Mouse (Mus musculus): ENCODE measurements around the gene Zfp287.
A peak's percentile ranks its signal among the peaks of the same experiment; 100 is the strongest.
"Not testable (repeated sequence)": the region's sequence is repeated elsewhere in the genome, so short reads cannot be mapped to it uniquely, and the experiment has no call there.

Zfp287 gene

DNA sequence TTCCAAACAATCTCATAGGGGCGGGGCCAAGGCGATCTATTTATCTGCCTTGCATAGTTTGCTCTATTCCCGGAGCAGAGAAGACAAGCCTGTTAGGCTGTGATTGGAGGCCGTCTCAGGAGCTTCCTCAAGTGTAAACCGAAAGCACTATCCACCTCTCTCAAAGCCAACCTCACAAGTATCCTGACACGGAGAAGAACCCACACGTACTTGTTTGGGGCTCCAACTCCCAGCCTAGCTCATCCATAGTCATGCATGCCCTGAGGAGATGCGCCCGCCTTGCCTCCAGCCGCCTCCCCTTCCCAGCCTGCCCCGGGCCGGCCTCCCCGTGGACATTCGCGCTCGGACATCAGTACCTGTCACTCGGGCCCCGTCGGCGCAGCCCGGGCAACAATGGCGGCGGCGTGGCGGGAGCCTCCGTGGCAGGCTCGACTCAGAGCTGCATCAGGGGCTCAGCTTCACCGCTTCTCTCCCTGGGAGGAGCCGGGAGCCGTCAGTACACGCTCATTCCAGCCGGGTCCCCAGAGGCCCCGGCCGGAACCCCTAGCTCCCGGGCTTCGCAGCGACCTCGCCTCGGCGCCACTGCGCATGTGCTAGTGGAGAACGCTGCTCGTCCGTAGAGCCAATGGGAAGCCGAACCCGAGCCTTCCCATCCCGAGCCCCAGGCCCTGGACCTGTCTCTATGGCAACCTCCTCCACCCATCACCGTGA lies at the start of gene Zfp287:
Zfp287 (minus strand) TSS at position 595 of the 711 bp plus-strand sequence.
- peak; percentile 84 to 93 for DNase-seq

DNA sequence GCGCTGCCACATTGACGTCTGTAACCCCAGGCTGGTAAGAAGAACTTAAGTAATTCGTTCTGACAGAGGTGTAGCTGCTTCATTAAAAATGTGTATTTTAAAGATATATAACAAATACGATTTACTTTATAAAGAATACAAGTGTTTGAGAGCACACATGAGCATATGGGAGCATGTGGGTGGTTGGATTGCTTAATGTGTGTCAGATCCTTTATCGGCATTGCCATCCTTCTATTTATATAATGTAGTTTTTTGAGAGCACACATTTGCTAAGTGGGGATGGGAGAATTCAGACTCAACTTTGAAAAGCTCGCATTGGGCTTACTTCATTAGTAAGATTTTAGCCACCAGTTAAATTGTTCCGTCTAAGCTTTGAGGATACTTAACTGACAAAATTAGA lies 44.8 kb upstream of the Zfp287 start:
- no peak for DNase-seq

- no peak for DNase-seq
These were observed 29.2 kb upstream of the Zfp287 start for GRCm38 (mm10) chr11:62760755-62761457.

- no peak for DNase-seq
These were observed 26.8 kb upstream of the Zfp287 start for GRCm38 (mm10) chr11:62758491-62758890.

DNA sequence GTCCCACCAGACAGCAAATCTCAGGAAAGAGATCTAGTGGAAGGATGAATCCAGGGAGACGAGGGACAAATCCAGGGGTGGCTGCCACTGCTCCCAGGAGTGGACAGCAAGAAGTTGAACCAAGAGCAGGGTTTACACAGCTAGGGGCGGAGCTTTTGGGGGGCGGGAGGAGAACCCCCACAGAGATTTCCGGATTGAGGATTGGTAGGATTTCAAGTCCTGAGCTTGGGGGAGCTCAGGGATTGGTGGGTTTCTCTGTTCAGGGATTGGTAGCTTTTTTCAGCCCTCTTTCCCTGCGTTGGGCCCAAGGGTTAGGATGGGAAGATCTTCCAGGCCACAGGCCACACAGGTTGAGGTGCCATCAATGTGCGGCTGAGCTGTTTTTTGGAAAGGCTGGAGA lies 26.2 kb upstream of the Zfp287 start:
- DNase-seq = no peak

GRCm38 (mm10) chr11:62757143-62757507 lies 25.4 kb upstream of the Zfp287 start:
- no peak for DNase-seq

DNA sequence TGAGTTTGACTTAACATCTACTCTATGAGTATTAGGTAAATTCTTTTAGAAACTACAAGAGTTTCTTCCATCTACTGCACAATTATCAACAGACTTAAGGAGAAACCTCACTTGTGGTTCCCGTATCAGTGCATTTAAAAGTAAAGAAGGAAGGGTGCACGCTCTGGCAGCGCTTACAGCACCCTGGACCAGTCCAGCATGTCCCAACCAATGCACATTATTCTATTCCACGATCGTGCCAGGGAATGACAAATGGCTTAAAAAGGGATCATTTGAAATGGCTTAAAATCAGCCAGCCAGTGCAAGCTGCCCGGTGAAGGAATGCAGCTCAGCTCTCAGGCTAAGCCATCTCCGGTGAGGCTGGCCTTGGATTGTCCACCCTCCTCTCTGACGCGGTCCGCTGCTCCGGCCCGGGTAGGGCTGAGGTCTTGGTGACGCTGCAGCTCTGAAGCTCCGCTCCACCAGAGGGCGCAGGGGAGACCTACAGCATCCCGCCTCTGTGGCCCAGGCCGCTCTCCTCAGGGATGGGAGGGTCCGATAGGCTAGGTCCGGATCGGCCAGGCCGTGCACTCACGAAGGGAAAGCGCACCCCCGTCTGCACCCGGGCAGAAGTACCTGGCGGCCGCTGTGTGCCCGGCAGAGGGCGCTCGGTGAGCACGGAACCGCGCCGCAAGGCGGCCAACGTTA lies 24.9 kb upstream of the Zfp287 start:
- peak; percentile 99 for DNase-seq

- no peak for DNase-seq
These were observed 21.1 kb upstream of the Zfp287 start, which contains the start of gene Gm10428 for GRCm38 (mm10) chr11:62752780-62753179. Gene Gm10428 (plus strand): TSS chr11:62753100.

- DNase-seq = no peak
These were observed 20.5 kb upstream of the Zfp287 start for GRCm38 (mm10) chr11:62752191-62752590.

DNA sequence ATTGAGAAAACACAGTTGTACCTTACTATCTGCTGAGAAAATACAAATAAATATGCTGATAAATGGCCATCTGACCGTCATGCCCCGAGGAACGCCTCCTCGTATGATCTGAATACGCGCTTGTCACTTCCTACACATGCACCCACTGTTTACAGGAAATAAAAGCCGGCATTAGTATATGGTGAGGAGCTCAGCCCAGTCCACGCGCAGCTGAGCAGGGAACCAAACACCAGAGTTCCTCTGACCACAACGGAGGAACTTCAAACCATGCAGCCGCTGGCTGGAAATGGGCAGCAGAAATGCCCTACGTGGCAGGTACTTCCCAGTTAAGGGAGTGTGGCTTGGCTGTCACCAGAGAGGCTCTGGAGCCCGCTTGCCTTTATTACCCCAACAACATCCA lies 17.7 kb upstream of the Zfp287 start:
- not testable (repeated sequence) for DNase-seq

DNA sequence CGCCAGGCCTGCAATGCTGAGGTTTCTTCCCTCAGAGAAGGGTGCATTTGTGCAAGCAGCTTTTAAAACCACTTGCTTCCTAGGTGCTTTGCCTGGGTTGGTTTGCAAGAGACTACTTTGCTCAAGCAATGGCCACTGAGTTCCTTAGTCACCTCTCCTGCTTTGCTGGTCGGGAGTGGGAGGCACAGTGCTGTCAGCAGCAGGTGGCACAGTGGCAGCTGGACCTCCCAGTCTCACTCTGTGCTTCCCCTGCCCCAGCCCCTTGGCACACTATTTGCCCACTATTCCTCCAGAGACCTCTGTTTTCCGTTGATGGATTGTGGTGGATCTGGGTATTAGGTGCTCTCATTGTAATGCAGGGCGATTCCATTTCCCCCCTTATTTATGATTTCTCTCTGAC lies 16.4 kb upstream of the Zfp287 start:
- DNase-seq = no peak

DNA sequence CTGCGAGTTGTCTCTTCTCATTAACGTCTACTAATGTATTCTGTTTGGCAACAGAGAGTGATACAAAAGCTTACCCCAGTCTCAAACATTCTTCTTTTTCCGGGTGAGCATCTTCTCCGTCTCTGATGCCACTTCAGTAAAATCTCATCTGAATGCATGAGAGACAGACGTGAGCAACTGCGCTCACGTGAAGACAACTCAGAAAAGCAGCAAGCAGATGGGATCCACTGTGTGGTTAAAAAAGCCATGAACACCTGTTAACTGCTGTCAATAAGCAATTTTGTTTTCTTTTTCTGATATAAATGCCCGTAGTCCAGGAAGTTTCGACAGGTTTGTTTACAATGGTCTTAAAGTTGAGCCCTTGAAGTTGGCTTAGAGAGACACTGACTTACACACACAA lies 15.5 kb upstream of the Zfp287 start:
- no peak for DNase-seq

DNA sequence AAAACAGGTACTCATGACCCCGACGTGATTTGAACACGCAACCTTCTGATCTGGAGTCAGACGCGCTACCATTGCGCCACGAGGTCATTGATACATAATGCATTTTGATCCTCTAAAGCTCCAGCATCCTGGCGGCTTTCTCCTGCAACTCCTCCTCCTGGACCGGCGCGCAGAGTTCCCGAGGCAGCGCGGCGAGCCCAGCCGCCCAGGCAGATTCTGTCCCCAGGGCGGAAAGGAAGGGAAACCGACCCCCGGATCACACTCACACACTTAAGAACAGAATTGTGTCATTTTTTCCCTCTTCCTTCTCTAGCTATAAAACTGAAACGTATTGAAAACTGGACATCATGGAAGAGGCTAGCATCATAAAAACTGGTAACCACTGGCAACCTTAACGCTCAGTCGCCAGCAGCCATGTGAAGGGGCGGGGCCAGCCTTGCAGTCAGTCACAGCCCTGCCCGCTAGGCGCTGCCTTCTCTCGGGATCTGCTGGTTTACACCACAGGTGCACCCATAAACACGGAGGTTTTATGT lies 14.4 kb upstream of the Zfp287 start:
- peak; percentile 80 to 85 for DNase-seq

DNA sequence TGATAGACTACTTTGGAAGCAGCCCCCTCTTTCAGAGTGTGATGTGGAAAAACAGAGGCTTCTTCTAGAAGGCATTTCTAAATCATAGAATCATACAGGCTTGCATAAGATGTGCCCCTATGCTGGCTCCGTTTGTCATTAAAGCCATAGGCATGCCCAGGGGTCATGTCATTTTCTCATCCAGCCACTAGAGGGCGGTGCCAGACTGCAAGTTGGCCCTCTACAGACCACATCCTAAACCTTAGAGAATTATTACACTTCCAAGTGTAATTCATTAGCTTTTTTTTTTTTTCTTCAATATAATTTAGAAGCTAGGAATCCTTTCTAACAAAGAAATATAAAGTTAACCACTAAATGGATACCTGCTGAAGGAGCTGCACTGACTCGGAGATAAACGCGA lies 12.4 kb upstream of the Zfp287 start:
- DNase-seq = peak; percentile 69 to 81

- DNase-seq = no peak
These were observed 10.7 kb upstream of the Zfp287 start for GRCm38 (mm10) chr11:62742261-62742957.

DNA sequence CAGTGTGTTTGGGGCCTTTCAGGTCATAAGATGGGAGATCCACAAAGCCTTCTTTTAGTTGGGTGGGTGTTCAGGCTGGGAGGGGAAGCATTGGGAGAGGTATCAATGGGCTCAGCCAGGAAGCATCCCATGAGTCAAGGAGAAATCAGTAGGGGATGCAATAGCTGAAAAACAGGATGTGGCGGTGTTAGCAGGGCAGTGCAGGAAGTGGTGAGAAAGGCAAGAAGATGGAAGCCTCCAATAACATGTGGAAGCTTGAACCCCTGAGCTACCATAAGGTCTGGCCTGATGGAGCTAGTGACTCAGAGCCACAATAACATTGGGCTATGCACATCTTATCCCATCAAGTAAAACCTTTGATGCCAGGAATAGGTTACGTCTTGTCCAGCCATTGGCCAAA lies 9.5 kb upstream of the Zfp287 start:
- no peak for DNase-seq

- DNase-seq = no peak
These were observed 960 bp upstream of the Zfp287 start for GRCm38 (mm10) chr11:62732665-62733064.

- DNase-seq = no peak
These were observed 300 bp upstream of the Zfp287 start for GRCm38 (mm10) chr11:62732022-62732387.

GRCm38 (mm10) chr11:62728276-62728675 lies 3.4 kb downstream of the Zfp287 start:
- no peak for DNase-seq

DNA sequence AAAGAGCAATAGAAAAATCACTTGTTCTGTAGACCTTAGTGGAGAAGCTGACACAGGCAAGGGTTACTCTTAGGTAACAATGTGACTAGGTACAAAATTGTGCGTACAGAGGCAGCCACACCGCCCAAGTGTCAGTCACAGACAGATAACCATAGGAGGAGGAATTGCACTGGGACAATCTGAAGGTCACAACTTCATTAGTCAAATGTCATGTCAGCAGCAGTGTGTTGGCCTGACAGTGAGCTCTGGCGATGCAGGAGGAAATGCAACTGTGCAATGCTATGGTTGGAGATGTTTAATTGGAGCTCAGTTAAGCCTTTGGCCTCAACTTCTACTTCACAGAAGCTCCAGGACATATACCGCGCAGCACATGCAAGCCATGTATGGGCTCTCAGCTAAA lies 21.0 kb downstream of the Zfp287 start:
- no peak for DNase-seq

GRCm38 (mm10) chr11:62708252-62708651 lies 23.5 kb downstream of the Zfp287 start:
- DNase-seq = no peak

DNA sequence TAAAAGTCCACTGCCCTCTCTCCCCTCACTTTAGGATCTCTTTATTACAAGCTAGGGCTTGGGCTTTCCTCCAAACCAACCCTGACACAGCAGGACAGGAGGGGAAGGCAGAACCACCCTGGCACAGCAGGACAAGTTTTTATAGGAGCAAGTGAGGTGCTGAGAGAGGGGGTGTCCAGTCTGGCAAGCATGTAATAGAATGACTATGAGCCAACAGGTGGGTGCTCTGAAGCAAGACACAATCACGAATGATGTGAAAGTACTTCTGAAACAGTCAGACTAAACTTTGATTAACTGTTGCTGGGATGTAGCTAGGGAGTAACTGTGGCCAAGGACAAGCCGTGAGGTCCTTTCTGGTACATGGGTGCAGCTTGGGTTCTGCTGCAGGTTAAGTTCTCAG lies 25.6 kb downstream of the Zfp287 start:
- DNase-seq = no peak

- DNase-seq = no peak
These were observed 30.5 kb downstream of the Zfp287 start for GRCm38 (mm10) chr11:62701218-62701617.

Measured in kidney, postnatal 25 days (tissue).